Mouse (Mus musculus) cerebellum, adult (tissue): ENCODE data around the gene Rab11b.

Experiments
- ATAC-seq: cut with Nextera tagmentation; 2 replicates; pipeline ENCODE4 v1.9.2; 2017; ENCODE audit warnings: mild to moderate bottlenecking, moderate library complexity, mixed read lengths; ENCODE audit not compliant: insufficient number of reproducible peaks, low FRiP score, low TSS enrichment

Gene Rab11b

GRCm38 (mm10) chr17:33718944-33719725, 41.2 kb downstream of the Rab11b start:
- no peak for ATAC-seq

DNA sequence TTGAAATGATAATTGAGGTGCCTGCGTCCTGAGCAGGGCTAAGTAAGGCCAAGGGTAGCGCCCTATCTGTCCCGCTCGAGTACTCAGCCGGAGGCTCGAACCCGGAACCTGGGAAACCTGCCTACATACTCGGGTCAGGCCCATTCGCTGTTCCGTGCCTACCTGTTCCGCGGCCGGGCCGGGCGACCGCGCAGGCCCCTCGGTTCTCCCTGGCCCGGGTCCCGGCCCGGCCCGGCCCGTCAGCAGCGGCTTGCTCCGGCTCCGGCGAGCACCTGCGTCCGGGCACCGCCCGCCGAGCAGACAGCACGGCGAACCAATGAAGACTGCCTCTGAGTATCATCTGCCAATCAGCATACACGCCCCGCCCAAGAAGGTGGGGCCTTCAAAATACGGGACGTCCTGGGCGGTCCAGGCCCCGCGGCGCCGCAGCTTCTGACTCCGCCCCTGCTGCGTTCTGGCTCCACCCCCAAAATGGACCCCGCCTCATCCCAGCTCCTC, 41.9 kb downstream of the Rab11b start, which contains the start of gene March2:
Gene March2, minus strand, starts transcription at position 287 of the 498 bp plus-strand sequence.
- ATAC-seq: peak; percentile 100

- ATAC-seq: no peak
Observed at GRCm38 (mm10) chr17:33717982-33718381, 42.3 kb downstream of the Rab11b start.

DNA sequence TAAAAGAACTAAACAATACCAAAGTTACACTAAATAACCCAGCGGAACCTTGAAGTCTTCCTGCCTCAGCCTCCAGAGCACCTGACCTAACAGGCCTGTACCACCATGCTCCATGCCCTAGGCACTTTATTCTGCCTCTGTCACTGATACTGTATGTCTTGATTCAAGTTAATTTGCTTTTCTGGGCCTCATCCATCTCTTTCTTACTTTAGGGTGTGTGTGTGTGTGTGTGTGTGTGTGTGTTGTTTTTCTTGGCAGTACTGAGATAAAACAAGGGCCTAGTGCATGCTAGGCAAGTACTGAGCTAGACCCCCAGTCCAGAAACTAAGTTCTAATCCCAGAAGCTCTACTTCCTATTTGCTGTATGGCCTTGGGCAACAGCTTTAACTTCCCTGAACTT, 43.1 kb downstream of the Rab11b start:
- no peak for ATAC-seq

- no peak for ATAC-seq
Observed at GRCm38 (mm10) chr17:33714779-33715178, 45.6 kb downstream of the Rab11b start.

- ATAC-seq: no peak
Observed at GRCm38 (mm10) chr17:33713271-33713670, 47.1 kb downstream of the Rab11b start.

DNA sequence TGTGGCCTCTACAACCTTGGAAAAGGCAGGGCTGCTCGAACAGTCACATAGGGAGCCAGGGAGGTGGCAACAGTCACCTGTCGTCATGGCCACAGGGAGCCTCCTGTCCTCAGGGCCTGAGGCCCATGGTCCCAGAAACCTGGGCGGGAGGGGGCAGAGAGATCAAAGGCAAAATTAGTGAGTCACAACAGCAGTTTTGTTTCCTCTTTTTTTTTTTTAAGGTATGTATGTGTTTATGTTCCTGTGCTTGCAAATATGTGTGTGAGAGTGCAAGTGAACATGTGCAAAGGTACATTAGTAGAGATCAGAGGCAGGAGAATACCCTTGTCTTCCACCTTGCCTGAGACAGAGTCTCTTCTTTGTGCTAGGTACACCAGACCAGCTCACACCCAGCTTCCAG, 50.5 kb downstream of the Rab11b start:
- no peak for ATAC-seq

- ATAC-seq: no peak
Observed at GRCm38 (mm10) chr17:33703091-33703490, 57.2 kb downstream of the Rab11b start.

DNA sequence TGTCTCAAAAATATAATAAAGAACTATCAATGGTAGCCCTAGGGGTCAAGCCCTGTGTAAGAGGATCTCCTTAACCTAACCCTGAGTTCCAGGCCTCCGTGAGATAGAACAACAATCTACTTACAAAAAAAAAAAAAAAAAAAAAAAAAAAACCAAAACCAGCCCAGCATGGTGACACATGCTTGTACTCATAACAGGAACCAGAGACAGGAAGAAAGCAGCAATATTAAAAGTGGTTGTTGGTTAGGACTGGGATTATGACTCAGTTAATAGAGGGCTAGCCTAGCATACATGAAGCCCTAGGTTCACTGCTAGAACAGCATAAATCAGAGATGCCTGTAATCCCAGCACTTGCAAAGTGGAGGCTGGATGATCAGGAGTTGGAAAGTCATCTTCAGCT, 58.2 kb downstream of the Rab11b start:
- ATAC-seq: no peak

DNA sequence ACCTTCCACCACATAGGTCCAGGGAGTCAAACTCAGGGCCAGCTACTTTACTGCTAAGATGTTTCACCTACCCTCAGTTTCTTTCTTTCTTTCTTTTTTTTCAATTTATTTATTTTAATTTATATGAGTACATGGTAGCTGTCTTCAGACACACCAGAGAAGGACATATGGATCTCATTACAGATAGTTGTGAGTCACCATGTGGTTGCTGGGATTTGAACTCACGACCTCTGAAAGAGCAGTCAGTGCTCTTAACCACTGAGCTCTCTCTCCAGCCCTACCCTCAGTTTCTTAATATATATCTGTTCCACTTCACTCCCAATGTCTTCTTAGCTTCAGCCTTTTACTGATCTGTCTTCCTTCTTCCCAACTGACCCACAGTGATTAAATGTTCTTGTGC, 64.9 kb downstream of the Rab11b start:
- ATAC-seq: no peak
